Mouse (Mus musculus): ENCODE measurements around the gene Atg10.
"Not testable (repeated sequence)": the region's sequence is repeated elsewhere in the genome, so short reads cannot be mapped to it uniquely, and the experiment has no call there.

The Atg10 gene

DNA sequence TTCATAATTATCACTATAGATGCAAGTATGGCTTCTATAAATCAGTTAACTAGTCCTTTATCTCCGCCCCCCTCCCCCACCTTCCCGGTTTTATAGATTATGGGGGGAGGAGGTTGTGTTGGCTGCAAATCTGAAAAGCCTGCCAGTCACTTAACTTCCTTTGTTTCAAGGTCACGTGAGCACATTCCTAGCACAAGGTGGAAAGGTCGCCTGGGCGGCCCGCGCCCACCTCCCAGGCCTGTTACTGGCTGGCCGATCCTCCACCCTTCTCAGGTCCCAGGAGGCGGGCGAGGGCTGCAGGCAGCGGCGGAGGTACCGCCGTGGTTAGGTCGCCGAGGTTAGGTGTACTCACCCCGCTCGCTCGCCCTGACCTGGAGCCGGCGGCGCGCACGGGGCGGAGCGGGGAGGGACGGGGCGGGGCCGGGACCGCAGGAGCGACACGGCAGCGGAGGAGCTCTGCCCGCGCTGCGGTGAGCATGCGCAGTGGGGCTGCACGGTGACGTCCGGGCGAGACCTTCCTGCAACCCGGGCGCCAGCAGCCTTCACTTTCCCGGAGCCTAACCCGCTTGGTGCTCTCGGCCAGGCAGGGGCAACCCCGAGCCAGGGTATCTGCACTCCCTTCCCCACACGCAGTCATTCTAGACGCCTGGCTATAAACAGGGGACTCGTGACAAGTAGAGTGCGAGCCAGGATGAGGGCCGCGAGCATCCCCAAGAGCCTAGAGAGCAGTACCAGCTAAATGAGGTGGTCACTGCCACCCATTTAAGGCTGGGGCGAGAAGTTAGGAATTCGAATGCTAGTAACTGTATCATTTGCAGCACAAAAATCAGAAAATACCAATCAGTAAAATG is at the start of gene Atg10:
TSS of gene Atg10 (minus strand) at position 382 of the 851 bp plus-strand sequence.
- DNase-seq (ENCODE audit: low spot score in 2 of 2): peak; percentile 77 to 79

DNA sequence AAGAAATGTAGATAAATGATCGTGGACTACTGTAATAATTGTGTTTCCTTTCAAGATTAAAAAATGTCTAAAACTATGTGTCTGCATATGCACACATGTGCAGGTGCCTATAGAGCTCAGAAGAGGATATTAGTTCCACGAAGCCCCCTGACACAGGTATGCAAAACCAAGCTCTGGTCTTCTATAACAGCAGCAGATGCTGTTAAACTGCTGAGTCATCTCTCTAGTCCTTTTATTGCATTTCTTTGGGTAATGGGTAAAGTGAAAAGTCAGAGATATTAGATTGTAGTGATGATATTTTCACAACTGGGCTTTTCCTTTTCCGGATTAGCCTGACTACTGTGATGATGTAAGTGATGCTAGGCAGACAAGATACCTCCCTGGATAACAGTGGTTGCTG is 28.6 kb upstream of the Atg10 start:
- DNase-seq (ENCODE audit: low spot score in 2 of 2): no peak

DNA sequence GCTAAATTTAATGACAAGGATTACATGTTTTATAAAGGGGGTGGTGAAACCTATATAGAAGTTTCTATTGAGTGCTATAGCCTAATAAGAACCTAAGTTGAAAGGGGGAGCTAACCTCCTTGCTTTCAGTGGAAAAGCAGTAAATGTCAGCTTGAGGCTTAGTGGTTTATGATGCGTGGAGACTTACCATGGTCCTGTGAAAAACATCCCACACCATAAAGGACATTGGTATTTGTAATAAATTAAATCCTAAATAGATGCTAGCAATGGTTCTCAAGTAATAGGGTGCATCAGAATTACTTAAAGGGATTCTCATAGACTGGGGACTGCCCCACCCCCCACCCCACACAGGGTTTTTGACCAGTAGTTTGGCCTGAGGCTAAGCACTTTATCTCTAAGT is 27.9 kb upstream of the Atg10 start:
- DNase-seq (ENCODE audit: low spot score in 2 of 2): no peak

DNA sequence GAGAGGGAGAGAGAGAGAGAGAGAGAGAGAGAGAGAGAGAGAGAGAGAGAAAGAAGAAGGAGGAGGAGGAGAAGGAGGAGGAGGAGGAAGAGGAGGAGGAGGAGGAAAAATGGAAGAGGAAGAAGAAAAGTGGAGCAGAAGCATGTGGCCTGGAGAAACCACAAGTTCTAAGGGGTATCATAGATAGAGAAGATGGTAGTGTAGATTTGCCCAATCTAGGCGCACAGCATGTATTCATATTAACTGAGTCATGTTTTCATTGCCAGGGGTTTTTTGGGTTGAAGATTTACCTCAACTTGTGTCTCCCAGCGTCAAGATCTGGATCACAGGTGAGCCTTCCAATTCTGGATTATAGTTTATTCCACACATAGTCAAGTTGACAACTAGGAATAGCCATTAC is 26.3 kb upstream of the Atg10 start:
- not testable (repeated sequence) for DNase-seq (ENCODE audit: low spot score in 2 of 2)

DNA sequence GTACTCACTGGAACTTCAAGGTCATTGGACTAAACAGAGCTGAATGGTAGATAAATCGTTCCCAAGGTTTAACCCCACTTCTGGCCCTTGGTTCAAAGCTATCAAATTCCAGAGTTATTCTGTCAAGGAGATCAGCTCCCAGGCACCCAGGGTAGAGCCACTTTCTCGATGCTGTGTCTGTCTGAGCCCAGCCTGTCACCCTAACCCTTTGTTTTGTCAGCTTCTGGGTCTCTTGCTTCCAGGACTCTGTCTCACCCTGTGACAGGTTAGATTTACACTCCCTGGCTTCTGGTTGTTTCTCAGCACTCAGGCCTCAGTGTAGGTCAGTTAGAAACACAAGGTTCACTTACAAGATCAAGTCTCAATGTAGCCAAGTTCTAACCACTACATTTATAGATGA is 22.7 kb upstream of the Atg10 start:
- DNase-seq (ENCODE audit: low spot score in 2 of 2): no peak

DNA sequence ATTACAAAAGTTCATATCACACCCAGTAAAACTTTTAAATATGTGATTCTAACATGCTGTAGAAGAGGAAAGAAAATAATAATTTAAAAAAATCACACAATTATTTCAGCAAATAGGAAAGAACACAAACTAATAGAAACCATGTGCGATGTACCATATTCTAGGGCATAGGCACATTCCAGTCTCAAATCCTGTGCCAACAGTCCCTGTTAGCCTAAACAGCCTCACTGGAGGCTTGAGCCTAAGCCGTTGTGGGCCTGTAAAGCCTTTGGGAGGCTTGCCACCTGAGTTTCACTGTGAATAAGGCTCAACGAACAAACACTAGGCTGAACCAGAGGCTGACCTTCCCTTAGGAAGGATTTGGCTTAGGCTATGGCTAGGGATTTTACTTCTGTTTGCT is 14.2 kb upstream of the Atg10 start:
- DNase-seq (ENCODE audit: low spot score in 2 of 2): no peak

DNA sequence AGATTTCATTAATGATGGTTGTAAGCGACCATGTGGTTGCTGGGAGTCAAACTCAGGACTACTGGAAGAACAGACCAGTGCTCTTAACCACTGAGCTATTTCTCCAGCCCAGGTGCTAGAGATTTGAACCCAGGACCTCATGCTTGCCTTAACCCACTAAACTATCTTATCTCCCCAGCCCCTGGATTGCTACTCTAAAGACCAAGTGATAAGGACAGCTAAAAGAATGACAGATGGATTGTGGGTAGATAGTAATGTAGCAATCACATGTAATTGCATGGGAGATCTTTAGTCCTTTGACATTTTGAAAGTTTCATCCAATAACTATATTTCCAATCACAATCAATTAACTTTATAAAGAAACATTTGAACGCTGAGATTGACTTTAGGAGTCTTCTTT is 13.1 kb upstream of the Atg10 start:
- no peak for DNase-seq (ENCODE audit: low spot score in 2 of 2)

DNA sequence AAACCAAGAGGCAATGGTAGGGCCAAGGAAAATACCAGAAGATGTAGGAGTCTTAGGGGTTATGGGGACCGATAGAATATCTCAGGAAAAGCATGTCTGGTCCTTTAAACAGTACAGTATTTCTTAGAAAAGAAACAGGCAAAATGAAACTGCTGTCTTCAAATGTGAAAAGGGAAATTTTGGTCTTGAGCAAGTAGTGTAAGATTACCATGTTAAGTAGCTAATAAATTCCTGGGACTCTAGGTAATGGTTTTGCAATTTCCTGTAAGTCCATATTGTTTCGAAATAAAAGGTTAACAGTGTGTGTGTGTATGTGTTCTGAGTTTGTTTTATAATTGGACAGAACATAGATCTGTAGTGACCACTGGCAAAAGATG is 658 bp upstream of the Atg10 start:
- no peak for DNase-seq (ENCODE audit: low spot score in 2 of 2)

DNA sequence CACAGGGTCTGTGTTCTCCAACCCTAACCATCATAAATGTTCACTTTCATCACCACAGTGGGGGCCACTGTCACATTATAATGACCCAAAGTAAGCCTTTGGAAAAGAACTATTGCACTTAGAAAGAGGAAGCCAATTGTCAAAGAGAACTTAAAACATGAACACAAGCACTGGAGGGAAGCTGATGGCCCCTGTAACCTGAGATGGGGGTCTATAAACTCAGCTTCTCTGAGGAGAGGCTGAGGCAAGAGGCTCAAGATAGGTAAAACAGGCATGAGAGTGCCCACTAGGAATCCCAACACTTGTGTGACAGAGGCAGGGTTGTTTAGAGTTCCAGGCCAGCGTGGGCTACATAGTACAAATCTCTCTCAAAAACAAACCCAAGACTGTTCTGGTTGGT is 705 bp downstream of the Atg10 start:
- DNase-seq (ENCODE audit: low spot score in 2 of 2): no peak

DNA sequence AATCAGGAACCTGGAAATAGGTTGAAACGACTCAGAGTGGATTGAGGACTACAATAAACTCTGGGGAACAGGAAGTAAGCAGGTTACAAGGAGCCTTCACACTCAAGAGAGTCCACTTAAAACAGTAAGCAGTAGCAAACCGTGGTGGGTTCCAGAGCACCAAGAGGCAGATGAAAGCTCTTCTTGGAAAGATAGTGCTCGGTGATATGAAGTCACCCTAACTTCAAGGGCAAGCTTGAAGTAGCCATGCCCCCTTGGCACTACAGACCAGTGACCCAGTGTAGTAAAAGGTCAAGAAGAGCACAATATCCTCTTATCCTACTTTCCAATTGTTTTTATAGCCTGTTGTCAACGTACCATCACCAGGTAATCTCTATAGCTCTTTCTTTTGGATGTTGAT is 2.1 kb downstream of the Atg10 start:
- DNase-seq (ENCODE audit: low spot score in 2 of 2): no peak

DNA sequence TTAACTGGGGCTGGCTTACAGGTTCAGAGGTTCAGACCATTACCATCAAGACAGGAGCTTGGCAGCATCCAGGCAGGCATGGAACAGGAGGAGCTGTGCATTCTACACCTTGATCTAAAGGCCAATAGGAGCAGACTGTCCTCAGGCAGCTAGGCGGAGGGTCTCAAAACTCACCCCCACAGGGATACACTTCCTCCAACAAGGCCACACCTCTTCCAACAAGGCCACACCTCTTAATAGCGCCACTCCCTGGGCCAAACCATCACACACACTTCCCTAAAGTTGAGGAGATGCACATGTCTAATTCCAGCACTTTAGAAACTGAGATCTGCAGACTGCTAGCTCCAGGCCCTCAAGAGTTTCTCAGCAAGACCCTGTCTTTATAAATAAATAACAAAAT is 6.1 kb downstream of the Atg10 start:
- DNase-seq (ENCODE audit: low spot score in 2 of 2): no peak

DNA sequence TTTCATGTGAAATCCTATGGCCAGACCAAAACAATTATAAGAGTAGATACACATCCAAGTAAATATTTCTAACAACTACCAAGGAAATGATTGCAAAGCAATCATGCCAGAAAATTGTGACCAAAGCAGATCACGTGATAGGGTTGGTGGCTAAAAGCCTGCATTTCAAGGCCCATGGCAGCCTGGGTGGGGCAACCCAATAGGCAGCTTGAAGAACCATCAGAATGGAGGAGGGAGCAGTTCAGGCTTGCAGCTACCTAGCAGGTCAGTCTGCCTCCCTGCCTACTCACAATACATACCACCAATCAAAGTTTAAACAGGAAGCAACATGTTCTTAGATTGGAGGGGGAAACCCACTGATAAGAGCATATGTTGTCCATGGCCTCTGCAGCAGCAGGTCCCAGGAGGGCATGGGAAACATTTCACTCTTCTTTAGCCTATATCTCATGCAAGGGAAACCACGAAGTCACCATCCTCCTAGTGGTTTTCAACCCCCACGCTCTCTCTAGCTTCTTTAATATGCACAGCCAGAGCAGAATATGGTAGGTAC is 7.0 kb downstream of the Atg10 start:
- no peak for DNase-seq (ENCODE audit: low spot score in 2 of 2)

DNA sequence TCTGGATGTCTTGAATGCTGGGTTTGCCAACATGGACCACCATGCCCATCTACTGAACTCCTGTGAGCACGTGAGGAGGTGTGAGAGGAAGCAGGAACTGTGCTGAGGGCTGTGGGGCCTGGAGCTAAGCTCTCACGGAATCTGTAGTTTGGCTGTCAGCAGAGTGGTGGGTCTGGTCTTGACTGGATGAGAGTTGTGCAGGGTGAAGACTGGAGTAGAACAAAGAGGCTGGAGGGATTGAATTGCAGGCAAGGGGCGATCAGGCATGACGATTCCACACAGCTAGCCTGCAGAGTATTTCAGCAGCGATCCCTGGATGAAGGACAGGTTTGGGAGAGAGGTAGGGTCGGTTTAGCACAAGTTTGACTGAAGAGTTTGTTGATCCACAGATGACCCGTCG is 10.8 kb downstream of the Atg10 start:
- no peak for DNase-seq (ENCODE audit: low spot score in 2 of 2)

DNA sequence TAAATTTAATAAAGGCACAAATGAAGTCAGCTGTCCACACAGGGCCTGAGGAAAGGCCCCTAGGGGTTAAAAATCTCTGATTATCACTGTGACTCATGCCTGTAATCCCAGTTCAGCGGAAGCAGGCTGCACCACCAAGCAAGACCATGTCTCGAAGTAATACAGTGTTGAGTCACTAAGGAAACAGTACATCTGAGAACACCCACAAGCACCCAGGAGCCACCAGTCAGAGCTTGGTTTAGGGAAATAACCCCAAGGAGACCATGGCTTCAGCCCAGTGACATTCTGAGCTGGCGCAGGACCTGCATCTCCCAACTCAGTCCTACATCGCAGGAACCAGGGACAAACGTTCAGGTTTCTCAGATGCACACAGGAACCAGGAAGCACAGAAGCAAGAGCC is 17.5 kb downstream of the Atg10 start:
- DNase-seq (ENCODE audit: low spot score in 2 of 2): no peak

DNA sequence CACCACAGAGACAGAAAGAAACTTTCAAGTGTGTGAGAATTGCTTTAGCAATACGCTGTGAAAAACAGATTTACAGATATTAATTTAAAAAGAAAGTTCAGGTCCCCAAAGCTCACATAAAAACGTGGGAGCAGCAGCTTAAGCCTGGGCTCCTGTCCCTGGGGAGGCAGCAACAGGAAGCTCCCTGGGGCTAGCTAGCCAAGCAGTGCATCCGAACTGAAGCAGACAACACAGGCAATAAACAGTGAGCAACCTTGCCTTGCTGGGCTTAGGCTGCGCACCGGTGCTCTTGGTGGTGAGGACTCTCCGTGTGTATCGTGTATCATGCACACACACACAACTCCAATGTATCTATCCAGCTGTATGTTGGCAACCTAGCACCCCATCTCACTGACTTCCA is 21.2 kb downstream of the Atg10 start:
- DNase-seq (ENCODE audit: low spot score in 2 of 2): no peak

DNA sequence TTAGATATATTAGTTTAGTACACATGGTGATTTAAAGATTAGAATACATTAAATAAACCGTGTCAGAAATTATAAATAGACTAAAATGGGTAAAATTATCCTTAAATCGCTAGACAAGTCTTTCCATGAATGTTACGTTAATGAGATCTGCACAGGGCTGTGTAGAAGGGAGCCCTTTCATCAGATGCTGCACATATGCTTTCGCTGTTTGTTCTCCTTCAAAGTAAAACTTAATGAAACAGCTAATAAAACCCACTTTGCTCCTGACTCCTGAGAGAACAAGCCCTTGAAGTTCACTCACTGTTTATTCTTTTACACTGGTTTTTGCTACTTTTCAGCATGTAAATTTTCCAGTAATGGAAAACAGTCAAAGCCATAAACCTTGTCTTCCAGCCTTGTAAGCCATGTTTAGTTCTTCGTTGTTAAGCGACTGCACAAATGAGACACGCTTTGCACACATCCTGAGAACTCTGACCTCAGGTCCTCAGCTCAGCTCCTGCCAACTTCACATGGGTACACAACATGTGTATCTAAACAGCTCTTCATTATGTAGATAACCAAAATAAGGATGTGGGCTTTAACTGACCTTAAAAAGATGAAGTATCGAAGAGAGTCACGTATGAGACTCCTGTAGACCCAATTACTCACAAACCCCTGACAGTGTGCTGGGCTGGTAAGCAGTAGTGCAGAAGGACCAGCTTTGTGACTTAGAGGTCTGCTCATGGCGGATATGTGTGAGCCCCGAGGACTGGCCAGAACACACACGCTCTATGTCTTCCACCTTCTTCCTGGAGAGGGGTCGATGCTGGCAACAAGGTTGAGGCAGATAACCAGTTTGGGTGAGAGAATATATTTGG is 36.2 kb downstream of the Atg10 start:
- DNase-seq (ENCODE audit: low spot score in 2 of 2): no peak

DNA sequence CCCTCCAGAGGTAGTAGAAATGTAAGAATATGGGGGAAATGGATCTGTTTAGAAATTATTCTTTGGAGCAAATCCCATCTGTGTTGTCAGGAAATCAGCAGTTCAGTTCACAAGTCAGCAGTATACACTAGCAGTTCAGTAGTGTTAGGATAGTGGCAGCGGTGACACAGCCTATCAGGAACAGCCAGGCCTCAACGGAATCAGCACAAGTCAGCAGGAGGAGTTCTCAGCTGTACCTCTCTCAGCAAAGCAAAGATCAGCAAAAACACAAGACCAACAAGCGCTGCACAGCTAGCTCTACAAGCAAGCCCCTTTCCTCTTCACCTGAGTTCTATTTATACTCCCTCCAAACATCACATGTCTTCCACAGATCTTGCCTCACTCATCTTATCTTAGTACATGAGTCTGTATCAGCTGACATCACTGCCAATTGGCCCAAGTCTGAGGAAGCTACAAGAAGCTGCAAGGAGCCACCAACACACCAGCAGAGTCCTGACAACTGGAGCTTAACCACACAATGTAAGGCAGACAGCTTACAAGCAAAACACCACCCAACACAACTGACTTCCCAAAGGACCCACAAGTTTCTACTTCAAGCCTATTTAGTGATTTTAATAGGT is 38.4 kb downstream of the Atg10 start:
- DNase-seq (ENCODE audit: low spot score in 2 of 2): no peak

DNA sequence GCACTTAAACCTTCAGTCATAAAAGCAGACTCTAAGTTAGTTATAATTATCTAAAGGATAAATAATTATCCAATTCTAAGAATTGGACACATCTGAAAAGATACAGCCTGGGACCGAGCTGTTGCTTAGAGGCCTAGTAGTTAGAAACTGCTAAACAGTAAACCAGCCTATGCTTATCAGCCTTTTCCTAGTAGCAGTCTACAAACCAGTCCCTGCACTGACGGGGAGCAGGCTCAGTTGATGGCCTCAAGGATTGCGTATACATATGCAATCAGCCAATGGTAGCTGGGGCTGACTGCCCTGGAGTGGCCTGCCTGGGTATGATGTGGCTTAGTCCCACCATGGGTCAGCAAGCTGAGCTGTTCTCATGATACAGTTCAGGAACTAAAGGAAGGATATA is 39.5 kb downstream of the Atg10 start:
- DNase-seq (ENCODE audit: low spot score in 2 of 2): no peak

DNA sequence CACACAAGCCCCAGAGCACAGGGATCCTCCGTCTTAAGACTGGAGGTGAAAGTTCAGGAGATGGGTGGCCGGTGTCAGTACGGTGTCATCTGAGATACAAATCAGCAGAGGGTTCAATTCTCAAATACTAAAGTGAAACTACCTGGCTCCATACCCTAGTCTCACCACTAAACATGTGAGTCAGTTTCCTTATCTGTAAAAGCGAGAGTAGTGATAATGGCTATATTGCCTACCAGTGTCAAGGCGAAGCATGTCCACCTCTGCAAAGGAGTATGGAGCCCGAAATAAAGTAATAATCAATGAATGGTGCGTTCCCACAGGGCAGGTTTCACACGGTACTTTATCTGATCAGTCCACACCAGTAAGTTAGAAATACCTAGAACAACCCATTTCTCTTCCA is 43.4 kb downstream of the Atg10 start:
- DNase-seq (ENCODE audit: low spot score in 2 of 2): no peak

DNA sequence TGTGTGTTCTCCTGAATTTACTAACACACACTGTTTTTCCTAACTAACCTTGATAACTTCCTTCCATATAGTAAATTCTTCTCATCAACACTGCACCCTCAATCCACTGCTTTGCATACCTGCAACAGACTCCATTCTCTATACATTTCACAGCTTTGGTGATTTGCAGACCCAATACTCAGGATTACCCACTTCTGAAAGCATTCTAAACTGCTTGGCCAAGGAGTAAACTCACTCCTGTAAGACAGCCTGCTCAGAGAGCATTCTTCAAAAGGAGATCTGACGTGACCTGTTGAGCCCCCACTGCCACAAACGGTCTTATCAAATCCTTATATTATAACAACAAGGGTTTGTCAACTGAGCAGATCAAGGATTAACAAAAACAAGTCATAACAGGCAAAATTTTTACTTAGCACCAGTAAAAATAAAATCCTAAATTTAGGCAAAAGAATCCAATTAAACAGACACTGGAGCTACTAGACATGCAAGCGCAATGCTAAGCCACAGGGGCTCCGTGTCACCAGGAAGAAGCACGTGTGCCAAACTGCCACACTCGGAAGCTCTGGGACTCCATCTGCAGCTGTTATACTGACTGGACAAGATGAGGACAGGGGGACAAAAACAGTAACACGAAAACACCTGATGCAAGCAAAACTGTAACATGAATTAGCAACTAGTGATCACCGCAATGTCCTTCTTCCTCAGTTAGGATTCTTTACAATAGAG is 44.4 kb downstream of the Atg10 start:
- DNase-seq (ENCODE audit: low spot score in 2 of 2): no peak

DNA sequence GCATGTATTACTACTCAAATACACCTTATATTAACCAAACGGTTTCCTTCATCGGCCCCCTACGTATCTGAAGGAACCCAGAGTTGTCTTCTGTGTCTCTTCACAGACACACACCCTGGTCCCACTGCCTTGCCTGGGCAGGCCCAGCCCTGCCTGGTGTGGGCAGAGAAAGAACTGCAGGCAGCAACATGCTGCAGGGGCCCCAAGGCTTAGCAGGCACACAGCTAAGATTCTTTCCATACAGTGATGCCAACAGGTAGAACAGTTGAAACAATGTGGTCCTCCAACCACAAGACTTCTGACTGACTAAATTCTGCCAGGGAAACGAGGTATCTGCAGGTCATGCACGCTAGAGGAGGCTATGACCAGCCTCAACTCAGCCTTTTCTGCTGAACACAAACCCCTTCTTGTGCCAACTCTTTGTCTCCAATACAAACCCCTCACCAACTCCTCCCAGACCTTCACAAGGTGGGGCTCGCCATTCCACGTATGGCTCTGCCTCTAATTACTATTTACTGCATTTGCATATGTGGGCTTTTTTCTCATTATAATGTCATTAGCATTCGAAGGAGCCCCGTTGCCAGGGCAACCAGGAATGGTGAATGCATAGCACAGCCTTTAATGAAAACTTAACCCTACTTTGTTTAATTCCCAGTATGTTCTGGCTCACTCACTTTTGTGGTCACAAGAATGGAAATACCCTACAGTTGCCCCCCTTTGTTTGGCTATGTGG is 45.2 kb downstream of the Atg10 start:
- DNase-seq (ENCODE audit: low spot score in 2 of 2): no peak
